Mouse (Mus musculus) small intestine, adult 2 months (tissue): ENCODE measurements around the gene Zfp626. TPM values are rescaled to one million over a fixed set of nuclear protein-coding genes. Genes with fewer than 3 reads are reported as not detected.
"Not testable (repeated sequence)": the region's sequence is repeated elsewhere in the genome, so short reads cannot be mapped to it uniquely, and the experiment has no call there.

ENCODE experiments used
- H3K27ac ChIP-seq: fragments of 200-500 bp; 2 replicates; pipeline ENCODE4 v1.5.1; 2012; ENCODE audit warnings: low read depth, low read length, control low read depth, inconsistent platforms; ENCODE audit not compliant: insufficient read depth
- H3K27me3 ChIP-seq: fragments of 200-500 bp; 2 replicates; pipeline ENCODE4 v1.6.1; 2012; ENCODE audit warnings: mild to moderate bottlenecking, moderate library complexity, low read length, inconsistent platforms; ENCODE audit not compliant: control insufficient read depth, insufficient read depth
- H3K36me3 ChIP-seq: fragments of 200-500 bp; 2 replicates; pipeline ENCODE4 v1.6.1; 2012; ENCODE audit warnings: mild to moderate bottlenecking, low read length, control low read depth, inconsistent platforms; ENCODE audit not compliant: control insufficient read depth, insufficient read depth
- H3K4me1 ChIP-seq: fragments of 200-500 bp; 2 replicates; pipeline ENCODE4 v1.6.1; 2012; ENCODE audit warnings: low read length, inconsistent platforms, mixed read lengths; ENCODE audit not compliant: control insufficient read depth, insufficient read depth, insufficient read length
- H3K4me3 ChIP-seq: fragments of 200-500 bp; 2 replicates; pipeline ENCODE4 v1.5.1; 2012; ENCODE audit warnings: low read depth, mild to moderate bottlenecking, control low read depth, inconsistent platforms, low read length, moderate library complexity
- CTCF ChIP-seq: fragments of 200-500 bp; IDR thresholded peaks from 2 replicates; pipeline ENCODE4 v1.5.1; 2012; ENCODE audit warnings: low read depth, mild to moderate bottlenecking, control low read depth, inconsistent platforms, low read length, moderate library complexity, mixed read lengths; ENCODE audit not compliant: insufficient replicate concordance, insufficient read length; ENCODE audit errors: extremely low read depth
- POLR2A ChIP-seq: fragments of 200-500 bp; IDR thresholded peaks from 2 replicates; pipeline ENCODE4 v1.6.1; 2012; ENCODE audit warnings: low read depth, mild to moderate bottlenecking, control low read depth, inconsistent platforms, low read length, moderate library complexity
- WGBS: fragments of 180-500 bp; shearing (Covaris S2); methylation state at CpG from one replicate; pipeline ENCODE4 v1.1.7; 2018; 5-methylcytosine and 5-hydroxymethylcytosine counted together
- polyA plus RNA-seq: library from polyadenylated mRNA; depleted of rRNA; stranded (reverse); fragments of >200 nt; gene quantifications from 2 replicates; pipeline ENCODE4 v1.2.3, GENCODE M21; 2012; rRNA removed

Gene Zfp626
- polyA plus RNA-seq = 0.09 and 0.15 TPM in 2 replicates

- not testable (repeated sequence) for H3K4me1 ChIP-seq, H3K4me3 ChIP-seq, H3K27me3 ChIP-seq, H3K27ac ChIP-seq
- H3K36me3 ChIP-seq = peaks cover 27% of the 10 kb centered on the region
- WGBS = 90% methylated on average over 3 of the region's 3 CpGs
These were observed at the start of gene Zfp626 for GRCm38 (mm10) chr7:27806896-27807295. Gene Zfp626, plus strand, starts transcription at chr7:27807196.

DNA sequence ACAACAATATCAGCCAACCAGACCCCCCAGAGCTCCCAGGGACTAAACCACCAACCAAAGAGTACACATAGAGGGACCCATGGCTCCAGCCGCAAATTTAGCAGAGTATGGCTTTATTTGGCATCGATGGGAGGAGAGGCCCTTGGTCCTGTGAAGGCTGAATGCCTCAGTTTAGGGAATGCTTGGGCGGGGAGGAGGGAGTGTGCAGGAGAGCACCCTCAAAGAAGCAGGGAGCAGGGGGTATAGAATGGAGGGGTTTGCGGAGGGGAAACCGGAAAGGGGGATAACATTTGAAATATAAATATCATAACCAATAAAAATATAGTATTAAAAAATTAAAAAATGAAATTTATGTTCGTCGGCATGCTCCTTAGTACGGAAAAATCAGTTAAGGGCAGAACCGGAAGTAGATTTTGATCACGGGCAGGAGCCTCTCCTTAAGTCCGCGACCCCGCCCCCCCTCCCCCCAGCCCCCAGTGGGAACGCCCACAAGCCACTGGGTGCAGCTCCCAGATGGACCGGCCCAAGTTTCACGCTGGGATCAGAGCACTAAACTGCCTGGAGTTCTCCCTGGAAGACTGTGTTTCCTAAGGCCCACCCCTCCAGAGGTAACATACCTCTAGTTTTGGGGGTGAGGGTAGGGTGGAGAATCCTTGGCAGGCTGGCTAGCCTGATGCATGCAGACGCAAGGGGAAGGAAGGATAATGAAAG is 41.7 kb upstream of the Zfp626 start:
- H3K4me3 ChIP-seq = no peak overlapping the region
- 0 out of 2 replicates have a peak, but pooled peaks cover 2% of the 10 kb centered on the region for H3K4me1 ChIP-seq
- 11% methylated on average over 17 of the region's 17 CpGs for WGBS
- TF ChIP-seq CTCF = no peak
- no peak for TF ChIP-seq POLR2A
- H3K36me3 ChIP-seq = no peaks in the 10 kb centered on the region
- H3K27me3 ChIP-seq = no peaks in the 10 kb centered on the region
- no peak overlapping the region for H3K27ac ChIP-seq

GRCm38 (mm10) chr7:27789306-27789705 is 17.7 kb upstream of the Zfp626 start:
- Histone ChIP-seq H3K4me3 (no peak overlapping the region), H3K36me3 (no peaks in the 10 kb centered on the region), H3K4me1 (no peaks in the 10 kb centered on the region), H3K27me3 (no peaks in the 10 kb centered on the region), H3K27ac (no peak overlapping the region)
- 84% methylated on average over 5 of the region's 5 CpGs for WGBS
- TF ChIP-seq POLR2A (no peak), CTCF (no peak)

DNA sequence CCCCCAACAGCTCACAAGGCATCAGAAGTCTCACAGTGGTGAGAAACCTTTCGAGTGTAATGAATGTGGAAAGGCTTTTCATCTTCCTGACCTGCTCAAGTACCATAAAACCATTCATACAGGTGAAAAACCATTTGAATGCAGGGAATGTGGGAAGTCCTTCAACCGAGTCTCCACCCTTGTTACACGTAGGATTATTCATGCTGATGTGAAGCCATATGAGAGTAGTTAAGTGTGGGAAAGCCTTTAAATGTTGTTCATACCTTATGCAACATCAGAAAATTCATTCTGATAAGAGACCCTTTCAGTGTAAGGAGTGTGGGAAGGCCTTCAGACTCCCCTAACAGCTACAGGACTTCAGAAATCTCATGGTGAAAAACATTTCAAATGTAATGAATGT is 13.1 kb upstream of the Zfp626 start:
- not testable (repeated sequence) for H3K36me3 ChIP-seq, H3K4me3 ChIP-seq, H3K4me1 ChIP-seq, H3K27me3 ChIP-seq, H3K27ac ChIP-seq
- 18% methylated on average over 3 of the region's 3 CpGs for WGBS

DNA sequence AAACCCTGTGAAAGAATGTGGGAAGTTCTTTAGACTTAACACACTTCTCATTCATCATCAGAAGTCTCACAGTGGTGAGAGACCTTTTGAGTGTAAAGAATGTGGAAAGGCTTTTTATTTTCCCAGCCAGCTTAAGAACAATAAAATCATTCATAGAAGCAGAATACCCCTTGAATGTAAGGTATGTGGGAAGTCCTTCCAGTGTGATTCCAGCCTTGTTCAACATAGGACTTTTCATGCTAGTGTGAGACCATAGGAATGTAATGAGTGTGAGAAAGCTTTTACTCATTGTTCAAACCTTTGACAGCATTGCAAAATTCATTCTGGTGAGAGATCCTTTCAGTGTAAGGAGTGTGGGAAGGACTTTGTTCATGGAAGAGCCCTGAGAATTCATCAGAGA is 12.4 kb upstream of the Zfp626 start:
- TF ChIP-seq POLR2A = no peak
- TF ChIP-seq CTCF = no peak
- H3K27me3 ChIP-seq = no peaks in the 10 kb centered on the region
- H3K36me3 ChIP-seq = no peaks in the 10 kb centered on the region
- H3K4me3 ChIP-seq = no peak overlapping the region
- H3K27ac ChIP-seq = no peak overlapping the region
- H3K4me1 ChIP-seq = no peaks in the 10 kb centered on the region

DNA sequence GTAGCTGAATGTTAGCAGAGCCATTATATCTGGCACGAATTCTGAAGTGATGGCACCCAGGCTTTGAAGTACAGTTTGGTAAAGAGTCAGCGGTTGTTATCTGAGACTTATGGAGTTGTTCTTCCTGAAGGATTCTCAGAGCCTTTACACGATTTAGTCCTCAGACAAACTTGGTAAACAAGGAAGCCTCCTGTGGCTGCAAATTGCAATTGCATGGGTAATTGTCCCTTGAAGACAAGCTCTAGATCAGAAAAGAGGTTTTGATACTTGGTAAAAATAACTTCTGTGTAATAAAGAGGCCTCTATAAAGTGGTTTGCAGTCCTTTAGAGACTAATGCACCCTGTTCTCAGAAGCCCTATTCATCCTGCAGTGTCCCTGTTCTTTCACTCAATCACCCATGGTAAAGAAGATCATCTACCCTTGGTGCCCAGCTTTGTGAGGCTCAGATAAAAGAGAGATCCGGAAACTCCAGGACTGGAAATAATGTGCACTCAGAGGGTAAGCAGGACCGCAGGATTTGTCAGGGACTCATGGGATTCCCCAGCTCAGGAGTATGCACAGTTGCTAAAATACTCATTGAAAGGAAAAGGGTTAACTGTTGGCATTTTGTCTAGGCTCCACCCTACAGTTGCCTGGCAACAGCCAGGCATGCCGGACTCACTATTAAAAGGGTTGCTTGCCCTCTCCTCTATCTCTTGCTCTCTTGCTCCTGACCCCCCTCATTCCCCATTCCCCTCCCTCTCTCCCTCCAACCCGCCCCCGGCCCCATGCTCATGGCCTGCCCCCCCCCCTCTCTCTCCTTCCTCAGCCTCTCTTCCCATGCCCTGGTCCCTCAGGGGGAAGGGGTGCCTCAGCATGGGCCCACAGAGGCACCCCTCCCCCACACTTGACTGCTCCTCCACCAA is 8.8 kb upstream of the Zfp626 start:
- 31% methylated on average over 8 of the region's 8 CpGs for WGBS
- H3K27ac ChIP-seq = no peak overlapping the region
- H3K4me1 ChIP-seq = no peaks in the 10 kb centered on the region

GRCm38 (mm10) chr7:27801137-27801536 is 5.9 kb upstream of the Zfp626 start:
- H3K4me1 ChIP-seq = 0 out of 2 replicates have a peak, but pooled peaks cover 2% of the 10 kb centered on the region
- no peaks in the 10 kb centered on the region for H3K27me3 ChIP-seq
- no peak overlapping the region for H3K27ac ChIP-seq
- no peak overlapping the region for H3K4me3 ChIP-seq
- WGBS = 53% methylated on average over 2 of the region's 2 CpGs
- H3K36me3 ChIP-seq = no peaks in the 10 kb centered on the region
- TF ChIP-seq CTCF (no peak), POLR2A (no peak)

More for the DNA sequence above, 8.8 kb upstream of the Zfp626 start:
- Histone ChIP-seq H3K36me3 (no peaks in the 10 kb centered on the region), H3K4me3 (no peak overlapping the region), H3K27me3 (no peaks in the 10 kb centered on the region)
- TF ChIP-seq POLR2A = no peak
- no peak for TF ChIP-seq CTCF
